28 mouse cellular contexts compared by ENCODE assay signal in genomic region chr8:71373000-71373399, GRCm38 (mm10). TPM values are rescaled to one million over a fixed set of nuclear protein-coding genes. Genes with fewer than 3 reads are reported as not detected.
A peak's percentile ranks its signal among the peaks of the same experiment; 100 is the strongest.
DNase-seq lines count a peak whose midpoint lies in the region; ATAC-seq and TF ChIP-seq lines count a peak whose summit lies in the region.
"Had no signal": no experiment of that assay in that cellular context is flagged by ENCODE, and none has a peak within 500 bp of the region (broad histone marks: within the 10 kb centered on the region; RNA-seq: fewer than 3 reads in every experiment).

No protein-coding gene starts in this region.

- H3K9me3 ChIP-seq in hindbrain, embryonic 10.5 days, result no peaks in the 10 kb centered on the region
- no peaks in the 10 kb centered on the region for H3K9me3 ChIP-seq in hindbrain, embryonic 14.5 days (ENCODE audit: control insufficient read depth, low read length)
- no peaks in the 10 kb centered on the region for H3K9me3 ChIP-seq in liver, embryonic 11.5 days (ENCODE audit: control insufficient read depth, low read length)
- no peaks in the 10 kb centered on the region for H3K9me3 ChIP-seq in ES-Bruce4 (replicated peaks; ENCODE audit: control insufficient read depth, insufficient read depth, low read length, poor library complexity, severe bottlenecking)
- H3K9me3 ChIP-seq in intestine, postnatal 0 days (ENCODE audit: control insufficient read depth), result no peaks in the 10 kb centered on the region
- H3K9me3 ChIP-seq: embryonic facial prominence, embryonic 10.5 days; embryonic facial prominence, embryonic 15.5 days; forebrain, embryonic 12.5 days; heart, embryonic 12.5 days; hindbrain, embryonic 15.5 days; limb, embryonic 13.5 days; stomach, embryonic 15.5 days had no signal

- peaks cover 9% of the 10 kb centered on the region; the same call in 1 of the 2 replicates for H3K27me3 ChIP-seq in hindbrain, embryonic 10.5 days (ENCODE audit: insufficient read depth, poor library complexity, severe bottlenecking)
- no peaks in the 10 kb centered on the region for H3K27me3 ChIP-seq in hindbrain, embryonic 14.5 days (ENCODE audit: control insufficient read depth, insufficient read depth, low read length)
- no peaks in the 10 kb centered on the region for H3K27me3 ChIP-seq in liver, adult 2 months (ENCODE audit: control insufficient read depth, insufficient read depth, low read length)
- H3K27me3 ChIP-seq in liver, embryonic 11.5 days (replicated peaks; ENCODE audit: control insufficient read depth, insufficient read depth, low read length), result peaks cover 4% of the 10 kb centered on the region; the same call in 1 of the 2 replicates
- no peaks in the 10 kb centered on the region for H3K27me3 ChIP-seq in ES-Bruce4 (ENCODE audit: control insufficient read depth, insufficient read depth, low read length, poor library complexity, severe bottlenecking)
- H3K27me3 ChIP-seq in intestine, postnatal 0 days (replicated peaks; ENCODE audit: control insufficient read depth, insufficient read depth, low read length), result no peaks in the 10 kb centered on the region
- H3K27me3 ChIP-seq: embryonic facial prominence, embryonic 15.5 days; heart, embryonic 12.5 days; hindbrain, embryonic 15.5 days; limb, embryonic 13.5 days; stomach, embryonic 15.5 days had no signal

- no peak for DNase-seq in hindbrain, embryonic 10.5 days (ENCODE audit: low spot score)
- DNase-seq in hindbrain, embryonic 14.5 days (ENCODE audit: low spot score), result no peak
- peak; percentile 11 for DNase-seq in liver, adult 2 months (ENCODE audit: extremely low read depth, low read depth, low spot score)
- DNase-seq in liver, embryonic 11.5 days (ENCODE audit: low spot score), result no peak
- DNase-seq in urinary bladder, adult 18-20 months (ENCODE audit: low spot score in 2 of 2), result no peak
- DNase-seq: adrenal gland, adult 2 months; forebrain, postnatal 0 days; heart, adult 2 months; heart, postnatal 4 days; lung, adult 18-20 months; lung, postnatal 14 days; right cerebral cortex, postnatal 25 days had no signal

- H3K27ac ChIP-seq in hindbrain, embryonic 10.5 days, result no peak overlapping the region
- H3K27ac ChIP-seq in hindbrain, embryonic 14.5 days, result no peak overlapping the region
- no peak overlapping the region for H3K27ac ChIP-seq in liver, adult 2 months (replicated peaks; ENCODE audit: insufficient read depth, low read depth, low read length)
- H3K27ac ChIP-seq in liver, embryonic 11.5 days (ENCODE audit: low read depth, low read length), result no peak overlapping the region
- no peak overlapping the region for H3K27ac ChIP-seq in ES-Bruce4 (ENCODE audit: insufficient read depth, low read length)
- H3K27ac ChIP-seq in intestine, postnatal 0 days (ENCODE audit: low read depth, low read length), result no peak overlapping the region
- H3K27ac ChIP-seq: embryonic facial prominence, embryonic 10.5 days; embryonic facial prominence, embryonic 15.5 days; forebrain, embryonic 12.5 days; heart, adult 2 months; hindbrain, embryonic 15.5 days; layer of hippocampus, adult 2 months; left cerebral cortex, adult 2 months; limb, embryonic 13.5 days; stomach, embryonic 15.5 days had no signal

- TF ChIP-seq EP300 in ES-Bruce4 (IDR thresholded peaks at IDR 0.05; ENCODE audit: insufficient read depth, low read depth, low read length), result no peak

- no peak for ATAC-seq in hindbrain, embryonic 14.5 days (ENCODE audit: low FRiP score)
- no peak for ATAC-seq in liver, embryonic 11.5 days (replicated peaks; ENCODE audit: low FRiP score)
- ATAC-seq in intestine, postnatal 0 days, result no peak
- ATAC-seq: activated CD4-positive, CD25-positive, alpha-beta regulatory T cell, adult 4 months; CD4-positive, CD25-positive, alpha-beta regulatory T cell, adult 4 months; forebrain, postnatal 0 days; inflammation-experienced regulatory T-cells, adult 6 months; midbrain, embryonic 16.5 days had no signal

- no peak for TF ChIP-seq POLR2A in liver, adult 2 months (IDR thresholded peaks at IDR 0.05; ENCODE audit: extremely low read depth, insufficient read depth, low read length)
- TF ChIP-seq POLR2A in ES-Bruce4 (IDR thresholded peaks at IDR 0.05; ENCODE audit: insufficient read depth, low read length), result no peak

- no peak for TF ChIP-seq CTCF in liver, adult 2 months (IDR thresholded peaks at IDR 0.05; ENCODE audit: low read depth, low read length)
- TF ChIP-seq CTCF in ES-Bruce4 (IDR thresholded peaks at IDR 0.05; ENCODE audit: low read depth, low read length), result peak; percentile 10
- peak; percentile 26 for TF ChIP-seq CTCF in intestine, postnatal 0 days (IDR thresholded peaks at IDR 0.05; ENCODE audit: low read depth)

- H3K9ac ChIP-seq in hindbrain, embryonic 14.5 days, result no peak overlapping the region
- H3K9ac ChIP-seq in liver, adult 2 months (ENCODE audit: low read depth, low read length), result no peak overlapping the region
- H3K9ac ChIP-seq in liver, embryonic 11.5 days (ENCODE audit: low read depth, low read length), result no peak overlapping the region
- no peak overlapping the region for H3K9ac ChIP-seq in ES-Bruce4 (ENCODE audit: low read depth, poor library complexity, severe bottlenecking)
- H3K9ac ChIP-seq in intestine, postnatal 0 days (ENCODE audit: low read depth, low read length), result no peak overlapping the region
- H3K9ac ChIP-seq: embryonic facial prominence, embryonic 15.5 days; forebrain, embryonic 12.5 days; forebrain, postnatal 0 days; heart, embryonic 12.5 days; hindbrain, embryonic 15.5 days; limb, embryonic 13.5 days; stomach, embryonic 15.5 days had no signal

- 89% methylated on average over 3 of the region's 3 CpGs for WGBS in hindbrain, embryonic 10.5 days
- 88% methylated on average over 3 of the region's 3 CpGs for WGBS in hindbrain, embryonic 14.5 days
- 86% methylated on average over 3 of the region's 3 CpGs for WGBS in liver, adult 2 months
- 93% methylated on average over 3 of the region's 3 CpGs for WGBS in liver, embryonic 11.5 days
- WGBS in intestine, postnatal 0 days, result 83% methylated on average over 3 of the region's 3 CpGs

- H3K4me2 ChIP-seq in hindbrain, embryonic 14.5 days (replicated peaks), result no peak overlapping the region
- no peak overlapping the region for H3K4me2 ChIP-seq in liver, embryonic 11.5 days
- no peak overlapping the region for H3K4me2 ChIP-seq in intestine, postnatal 0 days (replicated peaks; ENCODE audit: low read depth)
- H3K4me2 ChIP-seq: embryonic facial prominence, embryonic 15.5 days; forebrain, embryonic 12.5 days; heart, embryonic 12.5 days; hindbrain, embryonic 15.5 days; limb, embryonic 13.5 days; stomach, embryonic 15.5 days had no signal

- peaks cover 55% of the 10 kb centered on the region for H3K4me1 ChIP-seq in hindbrain, embryonic 10.5 days (replicated peaks)
- H3K4me1 ChIP-seq in hindbrain, embryonic 14.5 days (replicated peaks; ENCODE audit: control insufficient read depth, insufficient read depth, low read length), result peaks cover 26% of the 10 kb centered on the region
- H3K4me1 ChIP-seq in liver, adult 2 months (ENCODE audit: control insufficient read depth, insufficient read depth, low read length), result peaks cover 30% of the 10 kb centered on the region
- peaks cover 29% of the 10 kb centered on the region for H3K4me1 ChIP-seq in liver, embryonic 11.5 days (replicated peaks; ENCODE audit: control insufficient read depth, insufficient read depth, low read length)
- H3K4me1 ChIP-seq in ES-Bruce4 (ENCODE audit: control insufficient read depth, insufficient read depth, low read length), result peaks cover 9% of the 10 kb centered on the region
- H3K4me1 ChIP-seq in intestine, postnatal 0 days (replicated peaks; ENCODE audit: control insufficient read depth, insufficient read depth, low read length), result peaks cover 10% of the 10 kb centered on the region; the same call in 1 of the 2 replicates

- H3K36me3 ChIP-seq in hindbrain, embryonic 10.5 days, result peaks cover 83% of the 10 kb centered on the region
- H3K36me3 ChIP-seq in hindbrain, embryonic 14.5 days (replicated peaks; ENCODE audit: control insufficient read depth, insufficient read depth), result peaks cover 29% of the 10 kb centered on the region
- H3K36me3 ChIP-seq in liver, adult 2 months (ENCODE audit: control insufficient read depth, insufficient read depth, low read length), result peaks cover 13% of the 10 kb centered on the region
- peaks cover 16% of the 10 kb centered on the region for H3K36me3 ChIP-seq in liver, embryonic 11.5 days (ENCODE audit: control insufficient read depth, insufficient read depth, low read length)
- H3K36me3 ChIP-seq in ES-Bruce4 (ENCODE audit: control insufficient read depth, insufficient read depth, low read length, poor library complexity, severe bottlenecking), result peaks cover 10% of the 10 kb centered on the region
- peaks cover 49% of the 10 kb centered on the region for H3K36me3 ChIP-seq in intestine, postnatal 0 days (ENCODE audit: control insufficient read depth, insufficient read depth)

- H3K4me3 ChIP-seq in hindbrain, embryonic 10.5 days, result peak overlapping the region; percentile 14; the same call in 1 of the 2 replicates
- no peak overlapping the region for H3K4me3 ChIP-seq in hindbrain, embryonic 14.5 days (replicated peaks; ENCODE audit: low read length)
- H3K4me3 ChIP-seq in liver, adult 2 months (ENCODE audit: insufficient read depth, low read depth, low read length), result no peak overlapping the region
- H3K4me3 ChIP-seq in liver, embryonic 11.5 days (ENCODE audit: low read depth, low read length), result no peak overlapping the region
- no peak overlapping the region for H3K4me3 ChIP-seq in ES-Bruce4 (ENCODE audit: low read depth, low read length)
- H3K4me3 ChIP-seq in intestine, postnatal 0 days (ENCODE audit: low read depth, low read length), result no peak overlapping the region
- H3K4me3 ChIP-seq: embryonic facial prominence, embryonic 10.5 days; embryonic facial prominence, embryonic 15.5 days; forebrain, embryonic 12.5 days; heart, adult 2 months; heart, embryonic 12.5 days; hindbrain, embryonic 15.5 days; layer of hippocampus, adult 2 months; left cerebral cortex, adult 2 months; limb, embryonic 13.5 days; stomach, embryonic 15.5 days had no signal

- H3K79me2 ChIP-seq in liver, adult 2 months (ENCODE audit: control insufficient read depth, insufficient read depth, low read length), result peaks cover 9% of the 10 kb centered on the region

RNA-seq across cellular contexts. Expression of gene Ocel1, which starts 1.9 kb away (rescaled TPM):
- 7.5 and 8.1 TPM in 2 replicates for polyA plus RNA-seq in hindbrain, embryonic 10.5 days (2016; fragmentation: Nextera tagmentation; extraction: Ambion mirVana)
- polyA plus RNA-seq in hindbrain, embryonic 14.5 days (2014; fragmentation: Nextera tagmentation; extraction: Ambion mirVana), result 4.8 and 5.0 TPM in 2 replicates
- 8.0 and 8.1 TPM in 2 replicates for total RNA-seq in liver, adult 2 months (2014; rRNA removed)
- 9.2 and 17.1 TPM in 2 replicates for polyA plus RNA-seq in liver, adult 2 months (2012; rRNA removed)
- 5.8 and 6.9 TPM in 2 replicates for polyA plus RNA-seq in liver, embryonic 11.5 days (2014; fragmentation: Nextera tagmentation; extraction: Ambion mirVana)
- 1.9 and 3.2 TPM in 2 replicates for polyA plus RNA-seq in ES-Bruce4 (2011; ENCODE audit: insufficient read depth, insufficient read length, low read depth, missing spikeins)
- polyA plus RNA-seq in intestine, postnatal 0 days (2015; fragmentation: Nextera tagmentation; extraction: Ambion mirVana), result 20.0 and 20.5 TPM in 2 replicates

RNA-seq across cellular contexts. Expression of gene Use1, which starts 6.4 kb away (rescaled TPM):
- polyA plus RNA-seq in hindbrain, embryonic 10.5 days (2016; fragmentation: Nextera tagmentation; extraction: Ambion mirVana), result 74.4 and 84.6 TPM in 2 replicates
- polyA plus RNA-seq in hindbrain, embryonic 14.5 days (2014; fragmentation: Nextera tagmentation; extraction: Ambion mirVana), result 112 and 126 TPM in 2 replicates
- 76.6 and 82.2 TPM in 2 replicates for total RNA-seq in liver, adult 2 months (2014; rRNA removed)
- 60.2 and 69.9 TPM in 2 replicates for polyA plus RNA-seq in liver, adult 2 months (2012; rRNA removed)
- 86.9 and 97.8 TPM in 2 replicates for polyA plus RNA-seq in liver, embryonic 11.5 days (2014; fragmentation: Nextera tagmentation; extraction: Ambion mirVana)
- polyA plus RNA-seq in ES-Bruce4 (2011; ENCODE audit: insufficient read depth, insufficient read length, low read depth, missing spikeins), result 63.2 and 68.7 TPM in 2 replicates
- 98.4 and 106 TPM in 2 replicates for polyA plus RNA-seq in intestine, postnatal 0 days (2015; fragmentation: Nextera tagmentation; extraction: Ambion mirVana)

RNA-seq across cellular contexts. Expression of gene Nr2f6, which starts 8.8 kb away (rescaled TPM):
- 125 and 139 TPM in 2 replicates for polyA plus RNA-seq in hindbrain, embryonic 10.5 days (2016; fragmentation: Nextera tagmentation; extraction: Ambion mirVana)
- 35.9 and 37.5 TPM in 2 replicates for polyA plus RNA-seq in hindbrain, embryonic 14.5 days (2014; fragmentation: Nextera tagmentation; extraction: Ambion mirVana)
- total RNA-seq in liver, adult 2 months (2014; rRNA removed), result 73.9 and 117 TPM in 2 replicates
- 319 and 341 TPM in 2 replicates for polyA plus RNA-seq in liver, adult 2 months (2012; rRNA removed)
- 43.7 and 44.6 TPM in 2 replicates for polyA plus RNA-seq in liver, embryonic 11.5 days (2014; fragmentation: Nextera tagmentation; extraction: Ambion mirVana)
- polyA plus RNA-seq in ES-Bruce4 (2011; ENCODE audit: insufficient read depth, insufficient read length, low read depth, missing spikeins), result 23.0 and 23.9 TPM in 2 replicates
- polyA plus RNA-seq in intestine, postnatal 0 days (2015; fragmentation: Nextera tagmentation; extraction: Ambion mirVana), result 58.3 and 58.5 TPM in 2 replicates

RNA-seq across cellular contexts. Expression of gene Ushbp1, which starts 22.6 kb away (rescaled TPM):
- polyA plus RNA-seq in hindbrain, embryonic 10.5 days (2016; fragmentation: Nextera tagmentation; extraction: Ambion mirVana), result 5.8 and 7.2 TPM in 2 replicates
- 4.7 and 6.0 TPM in 2 replicates for polyA plus RNA-seq in hindbrain, embryonic 14.5 days (2014; fragmentation: Nextera tagmentation; extraction: Ambion mirVana)
- 7.9 and 9.7 TPM in 2 replicates for total RNA-seq in liver, adult 2 months (2014; rRNA removed)
- 7.9 and 13.6 TPM in 2 replicates for polyA plus RNA-seq in liver, adult 2 months (2012; rRNA removed)
- polyA plus RNA-seq in liver, embryonic 11.5 days (2014; fragmentation: Nextera tagmentation; extraction: Ambion mirVana), result 6.6 and 6.7 TPM in 2 replicates
- polyA plus RNA-seq in ES-Bruce4 (2011; ENCODE audit: insufficient read depth, insufficient read length, low read depth, missing spikeins), result not detected in 2 replicates
- polyA plus RNA-seq in intestine, postnatal 0 days (2015; fragmentation: Nextera tagmentation; extraction: Ambion mirVana), result 4.1 and 4.9 TPM in 2 replicates
- total RNA-seq: neutrophil, adult 5-6 weeks had no signal
- polyA plus RNA-seq: CD4-positive, CD25-positive, alpha-beta regulatory T cell, adult 4 months had no signal

RNA-seq across cellular contexts. Expression of gene Babam1, which starts 23.7 kb away (rescaled TPM):
- polyA plus RNA-seq in hindbrain, embryonic 10.5 days (2016; fragmentation: Nextera tagmentation; extraction: Ambion mirVana), result 112 and 121 TPM in 2 replicates
- 88.2 and 89.7 TPM in 2 replicates for polyA plus RNA-seq in hindbrain, embryonic 14.5 days (2014; fragmentation: Nextera tagmentation; extraction: Ambion mirVana)
- 42.7 and 44.8 TPM in 2 replicates for total RNA-seq in liver, adult 2 months (2014; rRNA removed)
- 98.5 and 106 TPM in 2 replicates for polyA plus RNA-seq in liver, adult 2 months (2012; rRNA removed)
- 102 and 111 TPM in 2 replicates for polyA plus RNA-seq in liver, embryonic 11.5 days (2014; fragmentation: Nextera tagmentation; extraction: Ambion mirVana)
- polyA plus RNA-seq in ES-Bruce4 (2011; ENCODE audit: insufficient read depth, insufficient read length, low read depth, missing spikeins), result 82.0 and 102 TPM in 2 replicates
- polyA plus RNA-seq in intestine, postnatal 0 days (2015; fragmentation: Nextera tagmentation; extraction: Ambion mirVana), result 66.8 and 68.6 TPM in 2 replicates
